Mouse (Mus musculus) brain, embryonic 14.5 days (tissue): ENCODE measurements around the gene Bco2. TPM values are rescaled to one million over a fixed set of nuclear protein-coding genes. Genes with fewer than 3 reads are reported as not detected.
A peak's percentile ranks its signal among the peaks of the same experiment; 100 is the strongest.

Source experiments
- DNase-seq: peaks from one replicate; pipeline ENCODE4 v3.0.0-alpha.2; 2011; ENCODE audit warnings: low read depth
- CTCF ChIP-seq: fragments of 200-500 bp; IDR thresholded peaks from 2 replicates; pipeline ENCODE4 v1.5.1; 2012; ENCODE audit warnings: inconsistent platforms, mild to moderate bottlenecking, moderate library complexity, borderline replicate concordance; ENCODE audit not compliant: insufficient read depth, insufficient read length; ENCODE audit errors: extremely low read depth
- POLR2A ChIP-seq: fragments of 200-500 bp; IDR thresholded peaks from 2 replicates; pipeline ENCODE4 v1.6.1; 2012; ENCODE audit warnings: mild to moderate bottlenecking, inconsistent platforms, borderline replicate concordance; ENCODE audit not compliant: poor library complexity, insufficient read depth, insufficient read length, severe bottlenecking; ENCODE audit errors: extremely low read depth
- polyA plus RNA-seq: library from polyadenylated mRNA; depleted of rRNA; stranded (reverse); fragments of >200 nt; gene quantifications from 2 replicates; pipeline ENCODE4 v1.2.3, GENCODE M21; 2012

The Bco2 gene
- polyA plus RNA-seq, 1 experiment: 0.26 TPM

DNA sequence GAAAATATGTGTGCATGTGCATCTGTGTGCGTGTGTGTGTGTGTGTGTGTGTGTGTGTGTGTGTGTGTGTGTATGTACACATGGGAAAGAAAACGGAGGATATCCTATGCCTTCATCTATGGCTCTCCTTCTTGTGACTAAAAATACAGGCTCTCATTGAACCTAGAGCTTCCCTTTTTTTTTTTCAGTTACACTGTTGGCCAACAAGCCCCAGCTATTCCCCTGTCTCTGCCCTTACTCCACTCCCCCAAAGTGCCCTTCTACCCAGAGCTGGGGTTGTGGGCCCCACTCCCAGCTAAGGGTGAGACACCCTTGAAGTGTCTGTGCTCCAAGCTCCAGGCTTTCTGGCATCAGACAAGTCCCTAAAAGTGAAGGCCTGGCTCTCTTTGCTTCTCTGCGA is 52.0 kb downstream of the Bco2 start:
- TF ChIP-seq POLR2A: no peak
- TF ChIP-seq CTCF: no peak
- DNase-seq: no peak

DNA sequence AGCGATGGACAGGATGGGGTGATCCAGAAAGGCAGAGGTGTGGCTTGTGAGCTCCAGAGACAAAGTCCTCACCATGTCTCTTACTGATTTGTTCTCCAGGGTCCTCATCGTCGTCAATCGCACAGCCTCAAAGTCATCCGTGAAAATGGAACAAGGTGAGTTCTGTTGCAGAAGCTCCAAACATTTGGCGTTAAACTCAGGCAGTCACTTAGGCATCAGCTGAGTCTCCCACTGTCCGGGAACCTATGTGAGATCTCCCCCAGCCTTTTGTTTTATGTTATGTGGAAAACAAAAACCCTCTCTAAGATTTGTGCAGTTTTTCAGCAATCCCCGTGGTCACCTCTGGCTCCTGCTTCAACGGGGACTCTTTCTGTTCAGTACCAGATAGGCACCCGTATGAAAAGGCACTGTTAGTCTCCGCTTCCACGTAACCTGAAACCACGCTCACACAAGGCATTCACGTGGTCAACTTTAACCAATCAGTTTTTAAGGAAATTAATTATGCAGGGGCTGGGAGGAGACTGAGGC is 53.9 kb downstream of the Bco2 start:
- TF ChIP-seq CTCF: no peak
- no peak for TF ChIP-seq POLR2A
- peak; percentile 93 for DNase-seq

DNA sequence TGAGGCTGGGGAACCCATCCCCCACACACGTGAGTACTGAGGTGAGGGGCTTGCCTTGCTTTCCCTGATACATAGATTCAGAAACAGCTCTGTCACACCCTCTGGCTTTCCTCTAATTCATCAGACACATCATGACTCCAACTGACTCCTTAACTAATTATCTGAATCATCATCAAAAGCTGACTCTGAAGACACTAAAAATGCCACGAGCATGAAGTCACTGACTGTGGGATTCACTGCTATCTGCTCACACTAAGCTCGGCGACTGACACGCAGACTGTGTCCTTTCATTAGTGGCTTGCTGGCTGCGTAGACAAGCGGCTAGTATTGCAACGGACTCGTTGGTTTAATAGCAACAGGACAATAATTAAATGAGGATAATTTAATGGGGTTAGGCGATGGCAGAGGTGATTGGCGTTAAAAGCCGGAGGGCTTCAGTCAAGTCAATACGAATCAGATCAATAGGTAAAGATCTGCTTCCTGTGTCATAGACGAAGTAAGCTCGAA is 54.5 kb downstream of the Bco2 start:
- DNase-seq: peak; percentile 34
- TF ChIP-seq POLR2A (no peak), CTCF (no peak)

GRCm38 (mm10) chr9:50499781-50500180 is 55.2 kb downstream of the Bco2 start:
- TF ChIP-seq CTCF (no peak), POLR2A (no peak)

DNA sequence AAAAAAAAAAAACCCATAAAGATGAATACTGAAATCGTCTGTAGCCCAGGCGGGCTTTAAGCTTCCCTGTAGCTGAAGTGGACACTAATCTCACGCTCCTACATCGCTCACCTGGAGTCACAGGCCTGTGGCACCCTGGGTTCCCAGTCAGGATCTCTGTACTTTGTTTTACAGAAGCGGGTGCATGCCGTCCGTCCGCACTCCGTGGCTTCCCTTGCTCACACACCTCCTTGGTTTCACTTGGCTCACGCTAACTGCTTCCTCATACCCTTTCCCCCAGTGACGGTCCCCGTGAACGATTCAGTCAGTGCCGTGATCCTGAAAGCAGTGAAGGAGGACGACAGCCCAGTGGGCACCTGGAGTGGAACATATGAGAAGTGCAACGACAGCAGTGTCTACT is 56.2 kb downstream of the Bco2 start:
- TF ChIP-seq CTCF: no peak
- TF ChIP-seq POLR2A: no peak
- DNase-seq: no peak

More at GRCm38 (mm10) chr9:50499781-50500180, 55.2 kb downstream of the Bco2 start:
- DNase-seq: no peak

DNA sequence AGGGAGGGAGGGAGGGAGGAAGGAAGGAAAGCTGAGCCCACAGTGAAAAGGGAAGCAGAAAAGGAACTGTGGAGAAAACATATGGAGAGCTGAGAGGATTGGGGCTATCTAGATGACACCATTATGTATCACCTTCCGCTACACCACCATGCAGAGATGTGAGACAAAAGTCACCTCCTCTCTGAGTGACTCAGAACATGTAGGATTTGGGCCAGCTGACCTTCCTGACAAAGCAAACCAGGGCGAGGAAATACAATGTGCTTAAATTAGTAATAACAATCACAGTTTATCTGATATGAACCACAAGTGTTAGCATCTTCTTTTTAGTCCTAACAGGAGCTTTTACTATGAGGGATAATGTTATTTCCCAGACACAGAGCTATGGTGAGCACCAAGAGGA is 57.4 kb downstream of the Bco2 start:
- DNase-seq: no peak
- TF ChIP-seq POLR2A: no peak

- no peak for DNase-seq
- TF ChIP-seq CTCF (no peak), POLR2A (no peak)
These were observed 57.9 kb downstream of the Bco2 start for GRCm38 (mm10) chr9:50497076-50497475.

DNA sequence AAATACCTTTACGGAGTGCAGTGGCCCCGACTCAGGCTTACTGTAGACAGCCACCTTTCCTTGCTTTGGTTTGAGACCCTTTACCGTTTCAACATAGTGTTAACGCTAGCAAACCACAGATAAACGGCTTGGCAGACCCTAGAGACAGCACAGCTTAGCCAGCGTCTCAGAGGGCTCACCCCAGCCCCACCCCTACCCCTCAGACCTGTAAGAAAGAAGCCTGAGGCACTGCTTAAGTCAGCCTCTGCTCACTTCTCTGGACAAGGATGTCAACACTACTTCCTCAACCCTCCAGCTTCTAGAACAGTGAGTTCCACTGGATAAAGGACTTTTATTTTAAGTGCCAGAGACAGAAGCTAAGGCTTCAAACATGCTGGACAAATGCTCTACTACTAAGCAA is 58.4 kb downstream of the Bco2 start:
- peak; percentile 1 for DNase-seq
- TF ChIP-seq CTCF: no peak
- TF ChIP-seq POLR2A: no peak

DNA sequence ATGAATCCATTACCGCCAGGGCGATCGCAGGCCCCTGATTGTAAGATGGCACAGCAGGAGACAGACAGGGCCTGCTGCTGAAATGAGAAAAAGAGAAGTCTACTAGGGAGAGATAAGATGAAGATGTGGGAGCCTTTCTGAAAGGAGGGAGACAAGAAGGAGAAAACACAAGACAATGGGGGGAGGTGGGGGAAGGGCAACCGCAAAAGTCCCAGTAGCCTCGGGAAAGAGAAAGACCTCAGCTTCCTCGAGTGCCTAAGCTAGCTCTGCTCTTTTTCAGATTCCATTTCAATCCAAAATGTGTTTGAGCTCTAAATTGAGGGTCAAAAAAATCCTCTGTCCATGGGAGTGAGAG is 58.9 kb downstream of the Bco2 start:
- DNase-seq: peak; percentile 42
- TF ChIP-seq POLR2A (no peak), CTCF (no peak)

GRCm38 (mm10) chr9:50495405-50496150 is 59.4 kb downstream of the Bco2 start:
- DNase-seq: no peak
- no peak for TF ChIP-seq POLR2A
- TF ChIP-seq CTCF: no peak

DNA sequence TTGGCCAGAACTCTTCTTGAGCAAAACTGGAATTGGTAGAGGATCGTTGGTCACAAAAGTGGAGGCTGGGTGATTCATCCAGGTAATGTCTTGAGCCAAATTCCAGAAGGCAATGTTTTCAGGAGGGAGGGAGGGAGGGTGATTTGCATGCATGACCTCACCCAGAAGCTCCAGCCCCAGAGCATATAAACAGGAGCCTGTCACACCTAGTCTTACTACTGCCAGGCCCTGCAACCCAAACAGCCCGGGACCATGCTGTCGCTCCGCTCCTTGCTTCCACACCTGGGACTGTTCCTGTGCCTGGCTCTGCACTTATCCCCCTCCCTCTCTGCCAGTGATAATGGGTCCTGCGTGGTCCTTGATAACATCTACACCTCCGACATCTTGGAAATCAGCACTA is 60.7 kb downstream of the Bco2 start, which contains the start of gene Plet1:
Gene Plet1, plus strand, starts transcription at position 215 of the 400 bp plus-strand sequence.
- no peak for DNase-seq
- TF ChIP-seq CTCF: no peak
- no peak for TF ChIP-seq POLR2A

GRCm38 (mm10) chr9:50493777-50494176 is 61.2 kb downstream of the Bco2 start:
- no peak for DNase-seq
- TF ChIP-seq POLR2A (no peak), CTCF (no peak)
